Mouse (Mus musculus) heart, postnatal 14 days (tissue): ENCODE measurements around the gene Rab3a. TPM values are rescaled to one million over a fixed set of nuclear protein-coding genes. Genes with fewer than 3 reads are reported as not detected.

Source experiments
- DNase-seq, 2 experiments: peaks; one replicate each; pipeline ENCODE4 v3.0.0; 2021 to 2022
- intact Hi-C: fragments of 180-260 bp; cut with DNase I; formaldehyde crosslinking; loops from one replicate; pipeline ENCODE4 v1.15.1; 2025
- total RNA-seq, 2 experiments: library from RNA; stranded (reverse); gene quantifications; 2 replicates each; pipeline ENCODE4 v1.2.3; 2021

Gene Rab3a
- total RNA-seq, 2 experiments from 2014 or later: 51.6 to 51.9 TPM

GRCm38 (mm10) chr8:70770748-70771147 is 16.3 kb downstream of the Rab3a start:
- intact Hi-C loops: no loop called here
- DNase-seq: no peak

GRCm38 (mm10) chr8:70771217-70771616 is 16.7 kb downstream of the Rab3a start:
- no peak for DNase-seq
- intact Hi-C loops: no loop called here

- intact Hi-C loops: no loop called here
- no peak for DNase-seq
Measured at GRCm38 (mm10) chr8:70772075-70772474, 17.6 kb downstream of the Rab3a start.

DNA sequence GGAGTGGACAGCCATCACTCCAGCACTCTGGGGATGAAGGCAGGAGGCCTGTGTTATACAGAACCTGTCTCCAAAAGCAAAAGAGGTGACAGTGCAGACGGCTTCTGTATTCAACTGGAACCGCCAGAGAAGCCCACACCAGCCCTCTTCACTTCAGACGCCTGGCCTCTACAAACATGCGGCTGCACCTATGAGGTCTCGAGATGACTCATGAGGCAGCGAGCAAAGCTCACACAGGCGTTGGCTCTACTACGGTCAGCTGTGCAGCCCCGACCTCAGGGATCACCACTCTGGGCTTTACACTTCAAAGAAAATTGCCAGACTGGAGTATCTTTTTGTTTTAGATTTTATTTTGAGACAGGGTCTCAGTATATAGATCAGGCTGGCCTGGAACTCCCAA is 18.4 kb downstream of the Rab3a start:
- DNase-seq: no peak
- intact Hi-C loops: no loop called here

DNA sequence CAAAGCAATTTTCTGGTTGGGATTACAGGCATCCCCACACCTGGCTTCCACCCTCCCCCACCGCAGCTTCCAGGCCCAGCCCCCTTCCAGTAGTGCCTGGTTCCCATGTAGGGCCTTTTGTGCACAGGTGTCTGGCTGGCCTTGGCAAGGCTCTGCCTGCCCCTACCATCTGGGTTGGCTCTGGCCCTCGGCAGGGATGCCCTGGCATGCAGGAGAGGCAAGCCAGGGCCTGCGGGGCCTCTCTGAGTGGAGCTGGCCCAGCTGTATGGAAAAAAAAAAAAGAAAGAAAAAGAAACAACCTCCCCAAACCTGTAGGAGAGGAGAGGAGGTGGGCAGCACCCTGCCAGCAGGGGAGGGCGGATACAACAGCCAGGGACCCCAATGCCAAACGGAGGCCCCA is 18.9 kb downstream of the Rab3a start:
- no peak for DNase-seq
- intact Hi-C loops: no loop called here

DNA sequence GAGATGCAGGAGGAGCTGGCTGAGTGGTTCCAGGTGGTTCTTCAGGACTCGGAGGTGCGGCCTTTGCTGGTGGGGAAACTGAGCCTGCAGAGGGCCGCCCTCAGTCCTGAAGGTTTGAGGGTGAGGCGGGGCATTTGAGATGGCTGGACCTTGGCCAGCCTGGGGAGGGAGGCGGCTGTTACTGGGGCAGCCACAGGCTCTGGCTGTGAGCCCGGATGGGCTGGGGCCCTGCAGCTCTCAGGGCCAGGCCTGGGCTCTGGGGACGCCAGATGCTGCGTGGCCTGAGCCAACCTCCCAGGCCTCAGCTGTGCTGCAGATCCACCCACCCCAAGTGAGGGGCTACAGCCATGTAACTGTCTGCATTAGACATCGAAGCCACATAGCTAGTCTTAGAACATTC is 19.4 kb downstream of the Rab3a start:
- intact Hi-C loops: no loop called here
- peak; percentile 90 to 92 for DNase-seq

GRCm38 (mm10) chr8:70774740-70775139 is 20.3 kb downstream of the Rab3a start:
- no peak for DNase-seq
- intact Hi-C loops: no loop called here

- intact Hi-C loops: no loop called here
- DNase-seq: no peak
Measured at GRCm38 (mm10) chr8:70775227-70775626, 20.7 kb downstream of the Rab3a start.

- intact Hi-C loops: no loop called here
- no peak for DNase-seq
Measured at GRCm38 (mm10) chr8:70775851-70776495, 21.5 kb downstream of the Rab3a start.

DNA sequence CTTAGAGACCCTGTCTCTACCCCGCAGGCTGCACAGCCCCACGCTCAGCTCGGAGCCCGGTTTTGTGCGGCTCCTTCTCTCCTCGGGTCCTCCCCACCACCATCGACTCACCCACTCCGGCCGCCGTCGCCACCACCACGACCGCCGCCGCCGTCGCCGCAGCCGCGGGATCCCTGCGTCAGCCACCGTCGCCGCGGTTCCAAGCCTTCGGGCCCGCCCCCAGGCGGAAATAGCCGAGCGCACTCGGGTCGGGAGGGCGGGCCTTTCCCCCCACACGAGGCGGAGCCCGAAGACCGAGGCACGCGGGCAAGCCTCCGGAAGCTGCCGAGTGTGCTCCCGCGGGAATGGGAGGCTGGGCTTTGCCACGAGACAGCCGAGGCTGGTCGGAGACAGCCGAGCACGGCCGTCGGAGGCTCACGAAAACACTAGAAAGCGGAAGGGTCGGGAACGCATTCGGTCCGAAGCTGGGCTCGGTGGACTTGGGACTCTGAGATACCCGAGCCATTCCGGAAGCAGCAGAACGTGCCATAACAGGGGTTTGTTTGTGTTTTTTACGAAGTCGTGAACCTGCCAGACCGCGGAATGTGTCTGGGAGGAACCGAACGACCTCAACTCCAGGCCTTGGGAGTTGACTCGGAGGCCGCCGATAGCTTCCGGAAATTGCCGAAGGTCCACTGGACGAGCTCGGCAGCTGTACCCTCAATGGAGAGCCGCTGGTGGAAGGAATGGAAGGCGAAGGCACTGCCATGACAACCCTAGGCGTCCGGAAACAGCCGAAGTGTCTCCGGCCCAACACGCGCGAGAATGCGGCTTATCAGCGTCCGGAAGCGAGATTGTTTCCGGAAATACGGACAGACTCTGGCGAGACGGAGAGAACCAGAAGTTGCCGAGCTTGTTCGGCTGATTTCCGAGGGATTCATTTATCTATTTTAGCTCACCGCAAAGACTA is 22.3 kb downstream of the Rab3a start, which contains the start of gene Pik3r2:
Gene Pik3r2, minus strand, starts transcription at position 218 of the 949 bp plus-strand sequence.
- intact Hi-C loops: no loop called here
- DNase-seq: peak; percentile 100

GRCm38 (mm10) chr8:70780093-70780492 is 25.6 kb downstream of the Rab3a start:
- DNase-seq: no peak
- intact Hi-C loops: loop anchor here (5.0 kb wide), 1 partner anchor 483 kb away; no protein-coding TSS in a partner anchor

- no peak for DNase-seq
- intact Hi-C loops: no loop called here
Measured at GRCm38 (mm10) chr8:70786291-70787050, 32.0 kb downstream of the Rab3a start.

GRCm38 (mm10) chr8:70787051-70787445 is 32.6 kb downstream of the Rab3a start:
- intact Hi-C loops: no loop called here
- no peak for DNase-seq

- no peak for DNase-seq
- intact Hi-C loops: no loop called here
Measured at GRCm38 (mm10) chr8:70787941-70788667, 33.6 kb downstream of the Rab3a start.

- intact Hi-C loops: no loop called here
- DNase-seq: no peak
Measured at GRCm38 (mm10) chr8:70789046-70789445, 34.6 kb downstream of the Rab3a start.

- intact Hi-C loops: no loop called here
- no peak for DNase-seq
Measured at GRCm38 (mm10) chr8:70790846-70791245, 36.4 kb downstream of the Rab3a start.

DNA sequence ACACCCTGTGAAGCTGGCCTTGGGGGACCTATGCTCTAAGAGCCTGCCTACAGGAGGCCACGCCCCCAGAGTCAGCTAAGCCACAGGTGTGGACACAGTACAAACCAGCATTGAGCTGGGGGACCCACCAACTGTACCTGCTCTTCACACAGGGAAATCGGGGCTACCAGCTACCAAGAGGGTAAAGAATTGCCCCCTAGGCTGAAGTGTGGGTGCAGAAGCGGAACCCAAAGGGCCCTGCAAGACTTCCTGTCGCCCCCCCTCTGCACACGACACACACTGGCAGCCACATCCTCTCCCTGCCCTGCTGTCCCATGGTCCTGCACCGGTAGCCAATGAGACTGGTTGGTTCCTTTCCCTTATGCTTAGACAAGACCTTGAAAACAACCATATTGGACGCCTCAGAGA is 36.8 kb downstream of the Rab3a start:
- no peak for DNase-seq
- intact Hi-C loops: no loop called here

DNA sequence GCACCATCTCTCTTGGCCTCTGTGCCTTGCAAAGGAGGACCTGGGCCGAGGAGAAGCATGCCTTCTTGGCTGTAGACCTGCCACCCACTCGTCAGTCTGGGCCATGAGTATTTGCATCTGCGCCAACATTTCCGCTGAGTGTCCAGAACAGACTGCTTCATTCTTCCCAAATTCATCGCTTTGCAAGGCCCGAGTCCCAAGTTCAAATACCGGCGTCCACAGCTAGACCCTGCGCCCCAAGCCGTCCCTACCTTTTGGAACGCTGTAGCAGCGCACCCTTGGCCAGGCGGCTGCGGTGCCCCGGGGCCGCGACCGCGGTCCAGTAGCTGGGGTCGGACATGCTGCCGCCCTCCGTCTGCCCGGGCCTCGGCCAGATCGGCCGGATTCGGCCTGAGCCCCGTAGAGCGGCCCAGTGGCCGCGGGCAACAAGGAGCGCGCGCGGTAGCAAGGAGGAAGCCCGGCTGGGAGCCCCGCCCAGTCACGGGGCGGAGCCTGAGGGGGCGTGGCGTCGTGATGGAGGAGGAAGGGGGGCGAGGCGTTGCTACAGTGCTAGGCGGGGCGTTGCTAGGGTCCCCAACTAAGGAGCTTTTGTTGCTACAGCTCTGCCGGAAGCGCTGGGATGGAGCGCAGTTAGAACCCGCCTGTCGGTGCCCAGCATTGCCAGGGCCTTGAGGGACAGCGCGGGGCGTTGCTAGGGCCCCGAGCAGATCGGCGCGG is 37.7 kb downstream of the Rab3a start:
- intact Hi-C loops: no loop called here
- peak; percentile 97 to 99 for DNase-seq

- no peak for DNase-seq
- intact Hi-C loops: no loop called here
Measured at GRCm38 (mm10) chr8:70792700-70793099, 38.2 kb downstream of the Rab3a start.

DNA sequence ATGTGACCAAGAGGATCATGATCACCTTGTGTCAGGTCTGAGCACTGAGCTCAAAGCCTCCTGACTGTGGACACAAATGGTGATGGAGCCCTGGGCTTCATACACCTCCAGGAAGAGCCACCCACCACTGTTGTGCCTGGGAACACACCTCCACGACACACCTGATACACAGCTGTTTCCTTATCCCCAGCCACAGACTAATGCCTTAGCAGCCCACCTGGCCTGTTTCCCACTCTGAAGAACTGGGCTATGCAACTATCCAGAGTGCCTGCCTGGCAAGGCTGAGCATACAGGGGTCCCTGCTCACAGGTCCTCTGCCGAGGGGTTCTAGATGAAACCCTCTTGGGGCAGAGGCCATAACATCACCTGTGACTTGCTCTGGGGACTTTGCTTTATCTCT is 39.7 kb downstream of the Rab3a start:
- intact Hi-C loops: no loop called here
- DNase-seq: no peak
